Mouse (Mus musculus): Measurements from ENCODE around the gene Taf9. TPM values are rescaled to one million over a fixed set of nuclear protein-coding genes. Genes with fewer than 3 reads are reported as not detected.
A peak's percentile ranks its signal among the peaks of the same experiment; 100 is the strongest.

Gene Taf9
- polyA plus RNA-seq, 1 experiment = 13.5 TPM

DNA sequence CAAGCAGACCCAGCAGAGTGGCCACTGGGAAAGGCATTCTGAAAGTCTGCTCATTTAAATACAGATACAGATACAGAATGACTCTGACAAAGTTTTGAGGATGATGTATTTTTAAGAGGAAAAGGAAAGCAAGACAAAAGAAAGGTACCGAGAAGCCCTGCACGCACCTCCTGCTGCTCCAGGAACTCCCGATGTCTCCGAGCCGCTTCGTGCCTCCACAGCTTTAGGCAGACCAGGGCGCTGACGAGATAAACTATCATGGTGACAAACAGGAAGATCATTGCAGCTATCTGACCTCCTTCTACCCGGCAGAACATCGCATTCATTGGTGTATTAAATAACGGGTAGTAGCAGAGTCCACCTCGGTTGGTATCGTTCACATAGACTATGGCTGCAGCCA is 40.1 kb upstream of the Taf9 start:
- 98% methylated on average over 13 of the region's 13 CpGs for WGBS
- 0 out of 2 replicates have a peak, but pooled peaks cover 1% of the 10 kb centered on the region for H3K4me1 ChIP-seq (replicated peaks; ENCODE audit: control insufficient read depth, insufficient read depth, low read length)
- no peak for TF ChIP-seq CTCF (IDR thresholded peaks at IDR 0.05; ENCODE audit: borderline replicate concordance, control insufficient read depth, extremely low read depth, insufficient read depth, low read length, poor library complexity)
- no peak for TF ChIP-seq POLR2A (IDR thresholded peaks at IDR 0.05; ENCODE audit: control insufficient read depth, extremely low read depth, insufficient read depth, low read length, poor library complexity)
- H3K27me3 ChIP-seq (ENCODE audit: control insufficient read depth, insufficient read depth, low read length) = peaks cover 2% of the 10 kb centered on the region; the same call in 1 of the 2 replicates
- no peak overlapping the region for H3K4me3 ChIP-seq (ENCODE audit: control insufficient read depth, insufficient read depth, low read length)
- DNase-seq = no peak
- H3K27ac ChIP-seq (ENCODE audit: control insufficient read depth, insufficient read depth, low read length) = no peak overlapping the region
- no peaks in the 10 kb centered on the region for H3K36me3 ChIP-seq (ENCODE audit: control insufficient read depth, insufficient read depth, low read length)

GRCm38 (mm10) chr13:100612251-100612650 is 39.1 kb upstream of the Taf9 start:
- H3K27me3 ChIP-seq (ENCODE audit: control insufficient read depth, insufficient read depth, low read length) = peaks cover 3% of the 10 kb centered on the region; the same call in 1 of the 2 replicates
- H3K4me1 ChIP-seq (replicated peaks; ENCODE audit: control insufficient read depth, insufficient read depth, low read length) = 0 out of 2 replicates have a peak, but pooled peaks cover 4% of the 10 kb centered on the region
- H3K36me3 ChIP-seq (ENCODE audit: control insufficient read depth, insufficient read depth, low read length) = no peaks in the 10 kb centered on the region; the same call in 1 of the 2 replicates
- 98% methylated on average over 10 of the region's 10 CpGs for WGBS
- no peak for DNase-seq
- no peak for TF ChIP-seq POLR2A (IDR thresholded peaks at IDR 0.05; ENCODE audit: control insufficient read depth, extremely low read depth, insufficient read depth, low read length, poor library complexity)
- no peak for TF ChIP-seq CTCF (IDR thresholded peaks at IDR 0.05; ENCODE audit: borderline replicate concordance, control insufficient read depth, extremely low read depth, insufficient read depth, low read length, poor library complexity)
- H3K27ac ChIP-seq (ENCODE audit: control insufficient read depth, insufficient read depth, low read length) = no peak overlapping the region
- no peak overlapping the region for H3K4me3 ChIP-seq (ENCODE audit: control insufficient read depth, insufficient read depth, low read length)

GRCm38 (mm10) chr13:100612903-100613302 is 38.5 kb upstream of the Taf9 start:
- Histone ChIP-seq H3K36me3 (ENCODE audit: control insufficient read depth, insufficient read depth, low read length) (no peaks in the 10 kb centered on the region; the same call in 1 of the 2 replicates), H3K4me3 (ENCODE audit: control insufficient read depth, insufficient read depth, low read length) (no peak overlapping the region), H3K27me3 (ENCODE audit: control insufficient read depth, insufficient read depth, low read length) (peaks cover 3% of the 10 kb centered on the region; the same call in 1 of the 2 replicates), H3K4me1 (replicated peaks; ENCODE audit: control insufficient read depth, insufficient read depth, low read length) (0 out of 2 replicates have a peak, but pooled peaks cover 4% of the 10 kb centered on the region), H3K27ac (ENCODE audit: control insufficient read depth, insufficient read depth, low read length) (no peak overlapping the region)
- no peak for DNase-seq
- TF ChIP-seq POLR2A (IDR thresholded peaks at IDR 0.05; ENCODE audit: control insufficient read depth, extremely low read depth, insufficient read depth, low read length, poor library complexity) = no peak
- no peak for TF ChIP-seq CTCF (IDR thresholded peaks at IDR 0.05; ENCODE audit: borderline replicate concordance, control insufficient read depth, extremely low read depth, insufficient read depth, low read length, poor library complexity)
- WGBS = 82% methylated on average over 2 of the region's 2 CpGs

DNA sequence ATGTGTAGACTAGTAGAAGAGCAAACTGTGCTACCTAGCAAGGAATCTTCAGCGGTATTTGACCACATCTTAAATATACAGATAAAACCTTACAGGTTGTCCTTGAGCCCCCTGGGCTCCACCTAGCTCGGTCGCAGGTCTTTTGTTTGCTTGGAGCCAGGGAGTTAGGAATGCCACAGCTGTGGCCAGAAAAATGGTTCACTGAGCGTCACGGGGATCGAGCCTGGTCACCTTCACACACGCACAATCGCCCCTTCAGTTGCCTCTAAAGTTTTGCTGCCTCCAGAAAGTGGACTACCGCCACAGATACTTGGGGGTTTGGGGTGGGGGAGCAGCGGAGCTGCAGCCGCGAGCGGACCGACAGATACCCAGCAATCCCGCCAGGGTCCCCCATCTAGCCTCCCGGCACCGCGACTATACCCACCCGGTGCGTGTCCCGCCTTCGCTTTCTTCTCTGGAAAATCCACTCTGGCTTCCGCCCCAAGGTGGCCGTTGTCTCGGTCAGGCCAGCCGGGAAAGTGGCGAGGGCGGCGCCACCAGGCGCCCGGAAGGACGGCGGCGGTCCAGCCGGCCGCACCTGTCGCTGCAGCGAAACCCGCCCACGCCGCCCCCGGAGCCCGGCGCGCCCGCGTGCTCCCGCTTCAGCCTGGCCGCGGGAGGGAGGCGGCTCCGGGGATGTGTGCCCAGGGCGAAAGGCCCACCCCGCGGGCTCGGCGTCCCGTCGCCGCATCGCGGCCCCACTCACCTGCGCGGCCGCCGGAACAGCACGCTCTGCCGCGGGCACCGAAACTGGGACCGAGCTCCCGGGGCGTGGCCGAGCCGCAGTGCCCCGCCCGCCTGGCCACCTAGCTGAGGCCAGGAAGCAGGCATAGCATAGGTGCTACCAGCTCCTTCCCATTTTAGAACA is 34.9 kb upstream of the Taf9 start, which contains the start of gene Marveld2:
Gene Marveld2 (minus strand): TSS at position 791 of the 907 bp plus-strand sequence.
- WGBS = 6% methylated on average over 77 of the region's 77 CpGs
- no peak within 1 kb of the TSS for H3K27ac ChIP-seq (ENCODE audit: control insufficient read depth, insufficient read depth, low read length)
- H3K27me3 ChIP-seq (ENCODE audit: control insufficient read depth, insufficient read depth, low read length) = peaks cover 3% of the 10 kb centered on the region; the same call in 1 of the 2 replicates
- peaks cover 16% of the 10 kb centered on the region for H3K36me3 ChIP-seq (ENCODE audit: control insufficient read depth, insufficient read depth, low read length)
- peak within 1 kb of the TSS; percentile 49 for H3K4me3 ChIP-seq (ENCODE audit: control insufficient read depth, insufficient read depth, low read length)
- TF ChIP-seq POLR2A (IDR thresholded peaks at IDR 0.05; ENCODE audit: control insufficient read depth, extremely low read depth, insufficient read depth, low read length, poor library complexity) = no peak
- peak; percentile 36 for DNase-seq
- H3K4me1 ChIP-seq (replicated peaks; ENCODE audit: control insufficient read depth, insufficient read depth, low read length) = 0 out of 2 replicates have a peak, but pooled peaks cover 4% of the 10 kb centered on the region

GRCm38 (mm10) chr13:100617583-100617982 is 33.8 kb upstream of the Taf9 start:
- no peak overlapping the region for H3K4me3 ChIP-seq (ENCODE audit: control insufficient read depth, insufficient read depth, low read length)
- DNase-seq = no peak
- 98% methylated on average over 13 of the region's 13 CpGs for WGBS
- peaks cover 27% of the 10 kb centered on the region for H3K36me3 ChIP-seq (ENCODE audit: control insufficient read depth, insufficient read depth, low read length)
- peaks cover 3% of the 10 kb centered on the region; the same call in 1 of the 2 replicates for H3K27me3 ChIP-seq (ENCODE audit: control insufficient read depth, insufficient read depth, low read length)
- H3K4me1 ChIP-seq (replicated peaks; ENCODE audit: control insufficient read depth, insufficient read depth, low read length) = 0 out of 2 replicates have a peak, but pooled peaks cover 4% of the 10 kb centered on the region
- no peak overlapping the region for H3K27ac ChIP-seq (ENCODE audit: control insufficient read depth, insufficient read depth, low read length)
- TF ChIP-seq CTCF (IDR thresholded peaks at IDR 0.05; ENCODE audit: borderline replicate concordance, control insufficient read depth, extremely low read depth, insufficient read depth, low read length, poor library complexity) (no peak), POLR2A (IDR thresholded peaks at IDR 0.05; ENCODE audit: control insufficient read depth, extremely low read depth, insufficient read depth, low read length, poor library complexity) (no peak)

DNA sequence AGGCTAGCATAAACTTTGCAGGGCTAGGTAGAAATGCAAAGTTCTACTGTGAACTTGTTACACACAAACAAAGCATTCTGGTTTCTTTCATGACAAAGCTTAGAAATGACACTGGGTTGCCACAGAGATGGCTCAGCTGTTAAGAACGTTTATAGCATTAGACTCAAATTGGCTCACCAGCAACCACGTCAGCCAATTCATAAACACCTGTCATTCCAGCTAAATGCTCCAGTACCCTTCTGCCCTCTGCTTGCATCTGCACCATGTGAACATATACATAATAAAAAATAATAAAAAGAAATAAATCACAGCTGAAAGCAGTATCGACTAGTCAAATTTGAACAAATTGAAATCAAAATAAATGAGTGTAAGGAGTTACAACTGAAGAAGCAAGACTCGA is 29.1 kb upstream of the Taf9 start:
- H3K27ac ChIP-seq (ENCODE audit: control insufficient read depth, insufficient read depth, low read length) = no peak overlapping the region
- TF ChIP-seq POLR2A (IDR thresholded peaks at IDR 0.05; ENCODE audit: control insufficient read depth, extremely low read depth, insufficient read depth, low read length, poor library complexity) = no peak
- no peak for TF ChIP-seq CTCF (IDR thresholded peaks at IDR 0.05; ENCODE audit: borderline replicate concordance, control insufficient read depth, extremely low read depth, insufficient read depth, low read length, poor library complexity)
- WGBS = 91% methylated on average over 4 of the region's 4 CpGs
- DNase-seq = no peak
- no peaks in the 10 kb centered on the region for H3K27me3 ChIP-seq (ENCODE audit: control insufficient read depth, insufficient read depth, low read length)
- H3K4me1 ChIP-seq (replicated peaks; ENCODE audit: control insufficient read depth, insufficient read depth, low read length) = no peaks in the 10 kb centered on the region
- peaks cover 39% of the 10 kb centered on the region for H3K36me3 ChIP-seq (ENCODE audit: control insufficient read depth, insufficient read depth, low read length)
- no peak overlapping the region for H3K4me3 ChIP-seq (ENCODE audit: control insufficient read depth, insufficient read depth, low read length)
